Mouse (Mus musculus): ENCODE data around the gene Parp11.
"Not testable (repeated sequence)": the region's sequence is repeated elsewhere in the genome, so short reads cannot be mapped to it uniquely, and the experiment has no call there.

Parp11 gene

DNA sequence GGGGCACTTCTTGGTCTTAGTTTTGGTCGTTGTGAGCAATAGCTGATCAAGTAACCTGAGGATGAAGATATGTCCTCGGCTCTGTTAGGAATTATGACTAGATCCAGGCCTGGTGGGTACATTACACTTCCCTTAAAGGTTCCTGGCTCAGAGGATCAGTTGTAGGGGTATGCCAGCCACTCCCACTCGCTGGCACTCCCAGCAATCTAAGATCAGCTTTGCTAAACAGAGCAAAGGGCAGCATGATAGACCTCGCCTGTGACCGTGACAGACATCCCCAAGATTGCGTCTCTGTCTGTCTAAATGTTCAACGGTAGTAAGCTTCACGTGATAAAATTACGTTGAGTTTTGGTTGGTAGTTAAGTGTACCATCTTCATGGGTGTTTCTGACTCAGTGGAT lies 47.7 kb downstream of the Parp11 start:
- no peak for DNase-seq (ENCODE audit: extremely low spot score, low read depth, low spot score)

- DNase-seq (ENCODE audit: extremely low spot score, low read depth, low spot score): no peak
Observed at GRCm38 (mm10) chr6:127495251-127495650, 48.6 kb downstream of the Parp11 start.

GRCm38 (mm10) chr6:127495876-127496275 lies 49.2 kb downstream of the Parp11 start:
- no peak for DNase-seq (ENCODE audit: extremely low spot score, low read depth, low spot score)

GRCm38 (mm10) chr6:127496841-127497656 lies 50.4 kb downstream of the Parp11 start:
- DNase-seq (ENCODE audit: extremely low spot score, low read depth, low spot score): no peak

DNA sequence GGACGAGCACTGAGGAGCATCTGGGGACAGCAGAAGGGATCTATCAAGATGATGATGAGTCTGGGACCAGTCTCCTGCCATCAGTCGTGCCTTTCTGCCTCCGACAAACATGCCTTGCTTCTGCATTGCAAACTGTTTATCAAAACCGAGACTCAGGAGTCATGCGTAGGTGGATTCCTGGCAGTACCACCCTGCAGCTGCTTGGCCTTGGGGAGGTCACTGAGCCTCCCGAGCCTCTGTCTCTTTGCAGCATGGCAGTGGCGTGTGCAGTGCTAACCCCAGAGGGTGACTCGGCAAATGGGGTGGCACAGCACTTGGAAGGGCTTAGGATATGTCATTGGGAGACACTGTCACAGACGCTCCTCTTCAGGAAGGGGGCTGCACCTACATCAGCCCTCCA lies 53.5 kb downstream of the Parp11 start:
- DNase-seq (ENCODE audit: extremely low spot score, low read depth, low spot score): no peak

GRCm38 (mm10) chr6:127500806-127501205 lies 54.2 kb downstream of the Parp11 start:
- DNase-seq (ENCODE audit: extremely low spot score, low read depth, low spot score): no peak

DNA sequence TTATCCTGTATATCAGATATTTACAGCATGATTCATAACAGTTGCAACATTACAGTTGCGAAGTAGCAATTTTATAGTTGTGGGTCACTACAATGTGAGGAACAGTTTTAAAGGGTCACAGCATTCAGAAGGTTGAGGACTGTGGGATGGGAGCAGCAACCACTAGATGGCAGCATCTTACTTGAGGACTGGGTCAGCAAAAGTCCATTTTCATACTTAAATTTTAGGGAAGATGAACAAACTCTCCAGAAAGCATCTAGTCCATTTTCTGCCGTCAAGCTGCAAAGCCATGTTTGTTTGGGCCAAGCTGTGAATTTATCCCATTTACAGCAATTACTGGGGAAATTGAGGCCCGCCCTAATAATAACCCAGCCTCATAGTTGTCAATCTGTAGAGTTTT lies 55.9 kb downstream of the Parp11 start:
- DNase-seq (ENCODE audit: extremely low spot score, low read depth, low spot score): no peak

- not testable (repeated sequence) for DNase-seq (ENCODE audit: extremely low spot score, low read depth, low spot score)
Observed at GRCm38 (mm10) chr6:127513776-127514175, 67.1 kb downstream of the Parp11 start.

- DNase-seq (ENCODE audit: extremely low spot score, low read depth, low spot score): no peak
Observed at GRCm38 (mm10) chr6:127521176-127521575, 74.5 kb downstream of the Parp11 start.

DNA sequence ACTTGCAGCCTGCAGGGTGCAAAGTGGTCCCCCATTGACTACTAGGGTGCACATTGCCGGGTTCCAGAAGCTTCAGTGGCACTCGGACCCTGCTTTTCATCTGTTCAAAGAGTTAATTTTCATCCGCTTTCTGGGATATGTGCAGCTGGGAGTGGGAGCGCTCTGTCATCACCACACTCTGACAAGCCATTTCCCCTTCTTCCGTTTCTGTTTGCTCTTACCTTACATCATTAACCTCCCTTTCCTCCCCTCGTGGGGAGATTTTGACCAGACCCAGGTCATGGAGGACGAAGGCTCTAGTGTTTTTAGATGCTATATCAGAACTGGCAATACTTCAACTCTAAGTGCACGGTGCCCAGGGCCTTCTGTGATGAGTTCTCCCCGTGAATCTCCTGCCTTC lies 75.7 kb downstream of the Parp11 start:
- no peak for DNase-seq (ENCODE audit: extremely low spot score, low read depth, low spot score)

DNA sequence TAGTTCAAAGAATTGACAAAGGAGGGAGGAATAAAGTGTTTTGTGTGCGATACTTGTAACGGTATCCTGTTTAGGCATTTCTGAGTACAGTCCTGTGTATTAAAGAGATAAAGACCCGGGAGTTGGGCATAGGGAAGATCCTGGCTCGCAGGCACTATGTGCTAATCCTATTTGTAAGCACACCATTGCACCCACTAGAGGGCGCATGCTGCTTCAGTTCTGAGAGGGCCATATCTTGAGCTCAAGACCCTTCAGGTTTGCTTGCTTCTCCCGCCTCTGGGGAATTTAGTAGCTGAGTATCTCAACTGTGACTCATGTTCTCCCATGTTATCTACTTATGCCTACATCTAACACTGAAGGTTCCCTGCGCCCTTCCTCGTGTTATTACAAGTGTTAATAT lies 77.8 kb downstream of the Parp11 start:
- DNase-seq (ENCODE audit: extremely low spot score, low read depth, low spot score): peak; percentile 63

DNA sequence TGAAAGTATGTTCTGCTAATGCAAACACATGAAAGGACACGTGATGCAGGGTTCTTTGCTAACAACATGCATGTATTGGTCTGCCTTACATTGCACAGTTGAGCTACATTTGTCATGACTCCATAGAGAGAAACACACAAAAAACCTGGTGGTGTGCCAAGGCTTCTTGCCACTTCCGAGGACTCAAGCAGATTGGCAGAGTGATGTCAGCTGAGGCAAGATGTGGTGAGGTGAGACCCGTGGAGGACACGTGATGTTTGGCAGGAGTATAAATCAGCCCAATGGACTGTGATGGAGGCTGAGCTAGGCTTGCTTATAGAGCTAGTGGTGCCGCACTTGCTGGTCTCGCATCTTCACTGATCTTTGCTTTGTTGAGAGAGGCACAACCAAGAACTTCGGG lies 82.0 kb downstream of the Parp11 start:
- no peak for DNase-seq (ENCODE audit: extremely low spot score, low read depth, low spot score)

- DNase-seq (ENCODE audit: extremely low spot score, low read depth, low spot score): no peak
Observed at GRCm38 (mm10) chr6:127529451-127529850, 82.8 kb downstream of the Parp11 start.

DNA sequence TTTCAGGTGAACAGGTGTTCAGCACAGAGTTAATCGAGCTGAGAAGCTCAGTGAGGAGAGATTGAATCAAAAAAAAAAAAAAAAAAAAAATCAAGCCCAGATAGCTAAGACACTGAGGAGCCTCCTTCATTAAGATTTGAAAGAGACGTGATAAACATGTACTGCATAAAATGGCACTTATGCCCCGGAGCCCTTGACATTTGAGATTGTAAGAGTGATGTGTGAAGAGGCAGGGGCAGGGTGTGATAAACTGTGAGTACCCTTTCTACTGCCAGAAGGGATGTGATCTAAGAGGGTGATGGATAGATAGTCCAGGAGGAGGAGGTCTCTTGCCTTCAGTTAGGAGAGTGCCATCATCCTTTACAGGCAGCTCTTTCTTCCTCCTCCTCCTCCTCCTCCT lies 83.6 kb downstream of the Parp11 start:
- no peak for DNase-seq (ENCODE audit: extremely low spot score, low read depth, low spot score)

- no peak for DNase-seq (ENCODE audit: extremely low spot score, low read depth, low spot score)
Observed at GRCm38 (mm10) chr6:127531412-127532205, 85.0 kb downstream of the Parp11 start.

- DNase-seq (ENCODE audit: extremely low spot score, low read depth, low spot score): no peak
Observed at GRCm38 (mm10) chr6:127532304-127532703, 85.7 kb downstream of the Parp11 start.

GRCm38 (mm10) chr6:127533766-127534165 lies 87.1 kb downstream of the Parp11 start:
- no peak for DNase-seq (ENCODE audit: extremely low spot score, low read depth, low spot score)

DNA sequence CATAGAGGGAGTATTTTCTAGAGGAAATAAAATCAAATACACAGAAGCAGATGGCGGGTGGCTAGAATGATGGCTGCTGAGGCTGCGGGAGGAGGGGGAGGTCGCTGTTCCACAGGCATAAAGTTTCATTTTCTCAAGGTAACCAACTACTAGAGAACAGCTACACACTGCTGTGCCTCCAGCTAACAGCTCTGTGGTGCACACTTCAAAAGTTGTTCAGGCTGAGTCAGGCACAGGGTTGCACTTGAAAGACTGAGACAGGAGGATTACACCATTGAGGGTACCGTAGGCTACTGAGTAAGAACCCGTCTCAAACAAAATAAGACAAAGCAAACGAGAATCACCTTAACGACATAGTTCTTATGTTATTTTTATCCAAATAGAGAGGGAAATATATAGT lies 90.4 kb downstream of the Parp11 start:
- no peak for DNase-seq (ENCODE audit: extremely low spot score, low read depth, low spot score)

- no peak for DNase-seq (ENCODE audit: extremely low spot score, low read depth, low spot score)
Observed at GRCm38 (mm10) chr6:127538118-127538517, 91.5 kb downstream of the Parp11 start.

DNA sequence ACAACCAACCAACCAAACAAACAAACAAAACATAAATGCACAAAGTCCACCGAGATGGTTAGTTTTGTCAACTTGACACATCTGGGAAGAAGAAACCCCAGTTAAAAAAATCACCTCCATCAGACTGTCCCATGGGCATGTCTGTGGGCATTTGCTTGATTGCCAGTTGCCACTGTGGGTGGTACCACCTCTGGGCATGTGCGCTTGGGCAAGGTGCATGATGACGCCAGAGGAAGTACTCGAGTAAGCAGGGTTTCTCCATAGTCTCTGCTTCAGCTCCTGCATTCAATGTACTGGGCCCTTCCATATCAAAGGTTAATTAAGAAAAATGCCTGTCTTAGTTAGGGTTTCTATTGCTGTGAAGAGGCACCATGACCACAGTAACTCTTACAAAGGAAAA lies 92.6 kb downstream of the Parp11 start:
- DNase-seq (ENCODE audit: extremely low spot score, low read depth, low spot score): no peak

DNA sequence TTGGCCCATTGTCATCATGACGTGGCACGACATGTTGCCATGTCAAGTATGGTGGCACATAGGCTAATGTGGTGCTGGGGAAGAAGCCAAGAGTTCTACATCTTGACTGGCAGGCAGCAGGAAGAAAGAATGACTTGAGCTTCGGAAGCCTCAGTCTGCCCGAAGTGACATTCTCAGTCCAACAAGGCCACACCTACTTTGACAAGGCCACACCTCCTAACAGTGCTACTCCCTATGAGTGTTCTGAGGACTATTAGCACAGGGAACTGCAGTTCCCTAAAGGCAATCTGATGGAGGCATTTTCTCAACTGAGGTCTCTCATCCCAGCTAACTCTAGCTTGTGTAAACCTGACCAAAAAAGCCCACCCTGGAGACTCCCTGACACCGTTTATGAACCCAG lies 93.0 kb downstream of the Parp11 start:
- no peak for DNase-seq (ENCODE audit: extremely low spot score, low read depth, low spot score)

DNA sequence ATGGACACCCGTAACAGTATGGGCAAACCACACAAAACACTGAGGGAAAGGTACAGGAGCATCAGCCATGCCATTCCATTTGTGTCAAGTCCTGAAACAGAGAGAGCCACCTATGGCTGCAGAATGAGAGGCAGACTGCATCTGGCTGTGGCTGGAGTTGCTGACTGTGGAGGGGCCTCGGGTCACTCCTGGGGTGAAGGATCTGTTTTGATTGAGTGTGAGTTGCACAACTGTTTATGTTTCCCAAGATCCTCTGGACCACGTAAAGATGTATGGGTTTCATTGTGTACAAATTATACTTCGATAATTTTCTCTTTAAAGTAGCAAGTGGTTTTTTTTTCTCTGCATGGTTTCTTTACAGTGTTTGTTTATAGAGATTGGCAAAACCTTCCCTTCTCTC lies 93.9 kb downstream of the Parp11 start:
- no peak for DNase-seq (ENCODE audit: extremely low spot score, low read depth, low spot score)
